Mouse (Mus musculus) lung, adult 18-20 months (tissue): ENCODE results near the gene Dcaf12.

ENCODE experiments used
- DNase-seq, 2 experiments: peaks; one replicate each; pipeline ENCODE4 v3.0.0; 2022; ENCODE audit warnings: mixed read lengths in 2 of 2

Gene Dcaf12

DNA sequence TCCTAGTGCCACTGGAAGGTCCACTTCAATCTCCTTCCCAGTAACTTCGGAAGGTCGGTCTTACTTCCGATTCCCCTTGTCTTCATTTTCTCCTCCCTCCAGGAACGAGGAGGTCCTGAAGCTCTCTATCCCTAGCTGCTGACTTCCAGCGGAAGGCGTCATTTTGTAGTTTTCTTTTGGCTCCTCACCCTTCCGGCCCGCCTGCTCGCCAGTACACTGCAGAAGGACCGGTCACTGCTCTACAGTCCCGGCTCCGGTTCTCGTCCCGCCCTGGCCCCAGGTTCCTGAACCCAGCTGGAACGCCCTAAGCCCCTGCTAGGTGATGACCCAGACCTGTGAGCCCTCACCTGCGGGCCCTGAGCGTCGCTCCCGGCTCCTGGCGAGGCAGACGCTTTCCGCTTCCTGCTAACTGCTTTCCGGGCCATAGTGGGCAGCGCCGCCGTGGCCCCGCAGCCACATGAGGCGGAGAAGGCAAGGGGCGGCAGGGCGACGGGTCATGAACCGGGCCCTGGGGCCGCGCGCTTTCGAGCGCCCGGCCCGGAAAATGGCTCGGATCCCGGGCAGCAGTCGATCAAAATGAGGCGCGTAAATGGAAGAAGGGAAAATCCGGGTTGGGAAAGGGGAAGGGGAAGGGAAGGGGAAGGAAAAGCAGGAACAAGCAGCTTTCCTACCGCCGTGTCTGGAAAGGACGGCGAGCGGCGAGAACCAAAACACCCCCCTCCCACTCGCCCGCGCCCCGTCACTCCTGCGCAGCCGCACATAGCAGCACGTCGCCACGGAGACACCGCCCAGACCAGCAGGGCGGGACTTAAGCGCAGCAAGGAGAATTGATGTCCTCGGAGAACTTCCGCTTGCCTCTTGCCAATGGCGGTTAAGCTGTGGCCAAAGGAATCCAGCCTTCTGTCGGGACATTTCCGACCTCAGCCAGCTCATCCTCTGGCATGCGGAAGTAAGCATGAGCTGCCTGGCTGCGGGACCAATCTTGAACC, at the start of gene Dcaf12:
Dcaf12 (minus strand) TSS at position 749 of the 989 bp plus-strand sequence.
- DNase-seq: peak; percentile 97 to 98

DNA sequence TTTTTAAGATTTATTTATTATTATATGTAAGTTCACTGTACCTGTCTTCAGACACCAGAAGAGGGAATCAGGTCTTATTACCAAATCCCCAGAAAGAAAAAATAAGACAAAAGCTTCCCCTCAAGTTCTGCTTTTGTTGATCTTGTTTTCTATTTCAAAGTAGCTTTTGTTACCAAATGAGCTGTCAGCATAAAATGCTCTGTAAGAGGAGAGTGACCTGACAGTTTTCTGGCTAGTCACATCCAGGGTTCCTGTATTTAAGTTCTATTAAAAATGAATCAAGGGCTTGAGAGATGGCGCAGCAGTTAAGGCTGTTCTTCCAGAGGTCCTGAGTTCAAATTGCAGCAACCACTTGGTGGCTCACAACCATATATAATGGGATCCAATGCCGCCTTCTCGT, 46.4 kb upstream of the Dcaf12 start:
- DNase-seq: no peak

DNA sequence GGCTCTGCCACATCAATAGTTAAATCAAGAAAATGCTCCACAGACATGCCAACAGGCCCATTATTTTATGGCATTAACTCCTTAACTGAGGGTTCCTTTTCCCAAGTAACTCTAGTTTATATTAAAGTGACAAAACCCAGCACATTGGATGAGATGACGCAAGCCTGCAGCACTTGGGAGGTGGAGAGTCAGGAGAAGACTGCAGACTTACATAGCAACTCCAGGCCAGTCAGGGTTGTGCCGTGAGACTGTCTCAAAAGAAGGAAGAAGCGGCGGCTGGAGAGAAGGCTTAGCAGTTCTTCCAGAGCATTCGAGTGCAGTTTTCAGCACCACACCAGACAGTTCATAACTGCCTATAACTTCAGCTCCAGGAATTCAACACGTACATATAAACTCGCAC, 44.7 kb upstream of the Dcaf12 start:
- peak; percentile 13 to 18 for DNase-seq

DNA sequence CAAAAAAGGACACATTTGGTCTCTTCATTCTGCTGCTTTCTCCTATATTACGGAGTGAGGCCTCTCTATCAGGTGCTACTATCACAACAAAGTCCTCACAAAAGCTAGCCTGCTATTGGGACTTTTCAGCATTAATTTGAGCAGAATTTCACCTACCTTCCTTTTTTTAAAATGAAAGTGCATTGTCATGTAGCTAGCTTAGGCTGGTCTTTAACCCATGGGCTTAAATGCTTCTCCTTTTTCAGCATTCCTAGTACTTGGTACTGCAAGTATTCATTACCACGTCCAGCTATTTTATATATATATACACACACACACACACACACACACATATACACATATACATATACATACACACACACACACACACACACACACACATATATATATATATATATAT, 44.0 kb upstream of the Dcaf12 start:
- no peak for DNase-seq

DNA sequence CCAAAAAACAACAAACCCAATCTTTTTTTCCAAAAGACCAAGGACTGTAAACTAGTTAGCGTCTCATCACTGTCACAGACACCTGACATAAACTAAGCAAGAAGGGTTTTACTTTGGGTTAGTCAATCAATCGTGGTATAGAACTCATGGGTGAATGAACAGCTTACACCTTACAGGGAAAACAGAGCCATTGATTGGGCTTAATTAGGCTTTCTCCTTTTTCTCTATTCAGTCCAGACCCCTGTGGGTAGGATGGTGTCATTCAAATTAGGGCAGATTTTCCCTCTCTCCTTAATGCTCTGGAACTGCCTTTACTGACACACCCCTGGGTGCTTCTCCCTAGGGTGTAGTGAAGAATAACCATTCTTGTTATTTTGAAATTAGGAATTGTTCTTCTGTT, 42.5 kb upstream of the Dcaf12 start:
- DNase-seq: no peak

DNA sequence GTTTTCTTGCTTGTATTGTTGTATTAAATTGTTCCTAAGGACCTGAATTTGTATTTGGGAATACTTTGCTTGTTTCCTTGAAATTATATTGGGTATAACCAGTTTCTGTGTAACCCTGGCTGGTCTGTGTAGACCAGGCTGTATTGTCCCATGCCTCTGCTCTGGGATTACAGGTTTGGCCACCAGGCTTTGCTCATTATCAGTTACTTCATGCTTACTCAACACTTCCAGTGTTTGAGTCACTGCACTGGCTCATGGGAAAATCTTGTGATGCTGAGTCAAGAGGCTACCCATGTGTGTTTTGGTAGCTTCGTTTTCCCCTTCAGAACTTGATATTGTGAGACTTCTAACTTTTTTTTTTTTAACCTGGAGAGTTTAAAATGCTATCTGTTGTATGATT, 38.6 kb upstream of the Dcaf12 start:
- DNase-seq: peak in 1 of 2 experiments; percentile 10

DNA sequence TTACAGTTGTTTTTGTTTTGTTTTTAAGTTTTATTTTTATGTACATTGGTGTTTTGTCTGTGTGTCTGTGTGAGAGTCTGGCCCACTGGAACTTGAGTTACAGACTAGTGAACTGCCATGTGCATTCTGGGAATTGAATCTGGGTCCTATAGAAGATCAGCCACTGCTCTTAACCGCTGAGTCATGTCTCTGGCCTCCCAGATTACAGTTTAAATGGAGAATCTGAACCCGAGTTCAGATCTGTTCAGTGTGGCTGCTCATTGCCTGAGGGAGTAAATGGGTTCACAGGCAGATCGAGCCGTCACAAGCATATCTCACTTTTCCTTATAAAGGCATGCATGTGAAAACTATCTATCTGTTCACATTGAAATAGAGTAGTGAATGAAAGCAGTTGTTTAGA, 38.1 kb upstream of the Dcaf12 start:
- DNase-seq: no peak

DNA sequence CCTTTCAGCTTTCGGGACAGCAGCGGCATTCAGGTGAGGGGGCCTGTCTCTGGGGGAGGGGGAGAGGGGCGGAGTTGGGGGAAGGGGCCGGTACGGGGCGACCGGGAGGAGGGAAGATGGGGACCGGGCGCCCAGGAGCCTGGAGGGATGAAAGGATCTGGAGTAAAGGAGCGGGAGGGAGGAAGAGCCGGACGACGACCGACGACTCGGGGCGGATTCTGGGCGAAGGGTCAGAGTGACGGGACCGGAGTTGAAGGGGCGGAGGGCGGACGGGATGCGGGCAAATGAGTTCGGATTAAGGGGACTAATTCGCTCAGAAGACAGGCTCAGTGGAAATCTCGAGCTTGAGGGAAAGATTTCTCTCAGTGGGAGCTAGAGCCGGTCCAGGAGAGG, 34.5 kb upstream of the Dcaf12 start:
- DNase-seq: peak in 1 of 2 experiments; percentile 49

DNA sequence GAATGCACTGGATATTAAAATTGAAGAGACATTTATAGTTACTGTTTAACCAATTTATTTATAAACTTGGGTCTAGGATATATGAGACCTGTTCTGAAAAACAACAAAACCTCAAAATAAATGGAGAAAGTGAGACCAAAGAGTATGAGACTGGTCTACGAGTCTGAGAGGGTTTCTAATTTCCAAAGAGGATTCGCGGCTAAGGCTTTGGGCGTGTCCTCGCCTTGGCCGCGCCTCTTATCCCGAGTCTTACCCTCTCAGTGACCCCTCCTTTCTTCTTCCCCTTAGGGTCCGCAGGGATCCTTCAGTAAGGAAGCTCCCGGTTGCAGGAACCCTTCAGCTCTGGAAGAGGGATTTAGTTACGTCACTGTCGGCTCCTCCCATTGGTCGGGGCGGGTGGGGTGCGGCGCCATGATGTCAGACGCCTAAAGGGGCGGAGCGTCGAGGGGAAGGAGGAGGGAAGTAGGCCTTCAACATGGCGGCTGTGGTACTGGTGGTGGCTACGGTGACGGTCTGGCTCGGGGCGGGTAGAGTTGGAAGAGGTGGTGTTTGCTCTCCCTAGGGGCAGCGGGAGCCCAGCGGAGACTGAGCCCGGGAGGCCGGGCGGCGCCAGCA, 34.0 kb upstream of the Dcaf12 start, which contains the start of gene Ubap1:
Ubap1 (plus strand) TSS at position 413 of the 615 bp plus-strand sequence.
- DNase-seq: peak; percentile 94 to 97

DNA sequence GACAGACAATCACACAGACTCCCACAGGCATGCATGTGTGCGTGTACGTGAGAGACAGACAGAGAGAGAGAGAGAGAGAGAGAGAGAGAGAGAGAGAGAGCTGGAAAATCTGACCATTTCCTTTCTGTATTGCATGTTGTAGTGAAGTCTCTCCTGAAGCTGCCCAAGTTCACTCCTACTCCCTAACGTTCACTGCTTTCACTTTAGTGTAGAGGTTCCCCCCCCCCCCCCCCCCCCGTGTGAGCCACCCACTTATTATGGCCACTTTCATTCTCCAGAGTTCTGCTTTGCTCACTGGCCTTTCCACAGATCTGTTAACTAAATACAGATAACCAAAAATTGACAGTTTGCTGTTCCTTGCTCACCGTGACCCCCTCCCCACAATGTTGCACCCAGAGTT, 33.1 kb upstream of the Dcaf12 start:
- no peak for DNase-seq

DNA sequence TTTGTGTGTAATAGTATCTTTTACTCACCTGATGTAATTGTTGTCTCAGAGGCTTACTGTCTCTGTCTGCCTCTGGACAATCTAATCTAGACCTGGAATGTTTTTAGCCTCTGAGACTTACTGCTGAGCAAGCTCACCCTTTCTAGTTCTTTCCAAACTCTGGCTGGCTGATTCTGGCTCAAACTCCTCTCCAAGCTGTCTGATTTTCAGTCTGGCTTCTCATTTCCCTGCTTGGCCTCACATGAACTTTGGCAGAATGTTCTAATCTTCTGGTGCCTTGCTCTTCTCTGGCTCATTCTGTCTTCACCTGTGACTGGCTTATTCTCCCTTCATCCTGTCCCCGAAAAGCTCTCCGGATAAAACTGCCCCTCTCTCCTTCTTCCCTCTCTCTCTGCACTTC, 31.3 kb upstream of the Dcaf12 start:
- DNase-seq: no peak

DNA sequence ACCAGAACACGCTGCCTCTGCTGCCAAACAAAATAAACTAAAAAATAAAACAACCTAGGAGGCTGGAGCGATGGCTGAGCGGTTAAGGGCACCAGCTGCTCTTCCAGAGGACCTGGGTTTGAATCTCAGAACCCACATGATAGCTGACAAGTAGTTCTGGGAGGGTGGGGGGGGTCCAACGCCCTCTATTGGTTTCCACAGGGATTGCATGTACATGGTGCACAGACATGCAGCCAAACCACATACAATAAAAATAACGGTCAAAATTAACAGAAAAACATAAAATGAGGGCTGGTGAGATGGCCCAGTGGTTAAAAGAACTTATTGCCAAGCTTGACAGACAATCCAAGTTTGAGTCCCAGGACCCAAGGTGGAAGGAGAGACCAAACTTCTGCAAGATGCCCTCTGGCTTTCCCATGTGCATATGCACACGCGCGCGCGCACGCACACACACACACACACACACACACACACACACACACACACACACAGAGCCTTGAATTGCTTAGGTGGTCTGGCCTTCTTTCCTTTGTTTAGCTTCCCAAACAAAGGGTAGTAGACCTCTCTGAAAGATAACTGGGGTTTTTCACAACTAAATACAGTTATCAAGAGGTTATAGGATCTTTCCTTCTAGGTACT, 26.3 kb upstream of the Dcaf12 start:
- no peak for DNase-seq

DNA sequence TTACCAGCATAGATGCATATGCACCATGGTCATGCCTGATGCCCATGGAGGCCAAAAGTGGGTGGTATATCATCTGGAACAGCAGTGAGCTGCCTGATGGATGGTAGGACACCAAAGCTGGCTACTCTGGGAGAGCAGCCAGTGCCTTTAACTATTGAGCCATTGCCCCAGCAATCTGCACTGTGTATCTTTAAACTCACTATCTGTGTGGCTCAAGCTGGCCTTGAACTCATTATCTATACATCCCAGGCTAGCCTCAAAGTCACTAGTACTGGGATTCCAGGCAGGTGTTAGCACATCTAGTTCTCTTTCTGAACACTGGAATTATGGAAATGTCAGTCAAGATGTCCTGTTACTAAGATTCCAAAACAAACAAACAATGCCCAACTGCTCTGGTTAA, 21.9 kb upstream of the Dcaf12 start:
- DNase-seq: no peak

DNA sequence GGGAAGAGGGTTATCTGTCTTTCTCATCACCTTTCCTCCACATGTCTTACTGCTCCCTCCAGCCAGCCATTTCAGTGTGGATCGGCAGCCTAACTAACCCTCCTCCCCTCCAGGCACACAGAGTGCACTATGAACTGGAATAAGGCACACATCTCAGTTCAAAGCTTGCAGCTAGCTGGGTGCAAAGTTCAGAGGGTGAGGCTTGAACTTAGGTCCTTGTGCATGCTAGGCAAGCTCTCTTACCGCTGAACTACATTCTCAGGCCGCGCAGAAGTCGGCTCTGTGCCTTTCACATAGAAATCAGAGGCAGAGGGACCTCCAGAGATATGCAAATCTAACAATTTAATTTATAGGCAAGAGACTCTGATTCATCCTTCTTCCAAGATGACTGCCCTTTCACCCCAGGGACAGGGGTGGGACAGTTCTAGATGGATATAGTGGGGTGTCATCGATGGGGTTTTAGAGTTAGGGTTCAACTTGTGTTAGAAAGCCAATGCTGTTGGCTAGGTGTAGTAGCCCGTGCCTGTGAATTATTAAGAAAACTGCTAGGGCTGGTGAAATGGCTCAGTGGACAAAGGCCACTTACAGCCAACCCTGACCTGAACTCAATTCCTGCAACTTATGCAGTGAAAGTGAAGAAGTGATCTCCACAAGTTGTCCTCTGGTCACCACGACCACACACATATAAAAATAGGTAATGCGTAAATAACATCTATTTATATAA, 17.2 kb upstream of the Dcaf12 start:
- no peak for DNase-seq

DNA sequence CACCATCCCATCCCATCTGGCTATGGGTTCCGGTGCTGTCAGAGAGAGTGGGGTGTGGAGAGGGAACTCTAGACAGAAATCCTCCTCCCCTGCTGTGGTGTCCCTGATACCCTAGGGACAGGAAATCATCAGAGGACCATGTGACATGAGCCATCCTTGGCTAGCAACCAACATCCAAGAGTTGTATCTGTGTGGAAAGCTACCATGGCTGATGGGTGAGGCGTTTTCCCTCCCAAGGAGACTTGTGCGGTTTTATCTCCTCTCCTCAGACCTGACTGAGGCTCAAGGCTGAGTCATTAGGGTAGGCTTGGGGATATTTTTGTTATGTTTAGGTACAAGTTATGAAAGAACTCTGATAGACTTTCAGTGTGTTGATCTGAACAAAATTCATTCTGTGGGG, 16.4 kb upstream of the Dcaf12 start:
- no peak for DNase-seq

DNA sequence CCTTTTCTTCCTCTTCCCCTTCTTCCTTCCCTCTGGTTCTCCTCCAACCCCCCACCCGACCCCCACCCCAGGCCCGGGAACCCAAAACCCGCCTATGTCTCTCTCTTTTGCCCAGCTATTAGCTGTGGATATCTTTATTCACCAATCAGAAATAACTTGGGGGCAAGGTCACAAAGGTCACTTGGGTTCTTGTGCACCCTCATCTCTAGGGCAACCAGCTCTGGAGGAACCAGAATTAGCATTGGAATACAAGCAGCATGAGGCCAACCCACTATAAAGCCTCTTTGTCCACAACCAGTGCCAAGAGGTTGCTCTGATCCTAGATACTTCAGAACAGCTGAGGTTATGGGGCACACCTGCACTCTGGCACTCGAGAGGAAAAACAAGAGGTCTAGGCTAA, 14.8 kb upstream of the Dcaf12 start:
- no peak for DNase-seq

DNA sequence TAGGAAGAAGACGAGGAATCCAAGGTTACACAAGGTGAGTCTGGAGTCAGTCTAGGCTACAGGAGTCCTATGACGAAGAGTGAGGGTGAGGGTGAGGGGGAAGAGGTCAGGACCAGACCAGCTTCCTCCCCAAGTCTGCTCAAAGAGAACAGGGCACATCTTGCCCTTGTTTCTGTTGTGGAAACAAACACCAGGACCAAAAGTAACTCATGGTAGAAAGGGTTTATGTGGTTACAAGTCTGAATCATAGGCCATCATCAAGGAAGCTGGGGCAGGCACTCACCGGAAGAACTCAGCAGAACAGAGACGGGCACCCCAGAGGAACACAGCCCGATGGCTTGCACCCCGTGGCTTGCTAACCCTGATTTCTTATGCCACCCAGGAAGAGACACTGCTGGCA, 12.2 kb upstream of the Dcaf12 start:
- no peak for DNase-seq

DNA sequence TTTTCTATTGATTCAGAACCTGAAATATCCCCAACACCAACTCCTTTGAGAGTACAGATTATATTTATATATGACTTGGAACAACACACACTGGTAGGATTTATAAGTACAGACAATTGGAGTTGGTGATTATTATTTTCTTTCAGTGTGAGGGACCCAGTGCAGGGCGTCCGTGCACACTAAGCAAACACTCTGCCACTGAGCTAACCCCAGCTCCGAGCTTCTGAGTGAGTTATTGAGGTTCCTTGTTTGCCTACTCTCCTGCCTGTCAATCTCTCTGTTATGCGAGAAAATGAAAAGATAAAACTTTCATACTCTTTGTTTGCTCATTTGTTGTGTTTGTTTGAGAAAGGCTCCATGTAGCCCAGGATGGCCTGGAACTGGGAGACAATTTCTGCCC, 6.3 kb upstream of the Dcaf12 start:
- DNase-seq: no peak

DNA sequence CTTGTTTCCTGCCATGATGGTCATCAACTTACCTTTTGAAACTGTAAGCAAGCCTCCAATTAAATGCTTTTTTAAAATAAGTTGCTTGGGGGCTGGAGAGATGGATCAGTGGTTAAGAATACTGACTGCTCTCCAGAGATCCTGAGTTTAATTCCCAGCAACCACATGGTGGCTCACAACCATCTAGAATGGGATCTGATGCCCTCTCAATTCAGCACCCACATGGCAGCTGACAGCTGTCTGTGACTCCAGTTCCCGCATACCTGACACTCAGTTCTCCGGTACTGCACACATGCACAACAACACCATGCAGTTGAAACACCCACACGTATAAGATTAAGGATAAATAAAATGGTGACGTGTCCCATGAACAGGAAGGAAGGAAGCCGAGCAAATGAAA, 3.6 kb upstream of the Dcaf12 start:
- DNase-seq: no peak

DNA sequence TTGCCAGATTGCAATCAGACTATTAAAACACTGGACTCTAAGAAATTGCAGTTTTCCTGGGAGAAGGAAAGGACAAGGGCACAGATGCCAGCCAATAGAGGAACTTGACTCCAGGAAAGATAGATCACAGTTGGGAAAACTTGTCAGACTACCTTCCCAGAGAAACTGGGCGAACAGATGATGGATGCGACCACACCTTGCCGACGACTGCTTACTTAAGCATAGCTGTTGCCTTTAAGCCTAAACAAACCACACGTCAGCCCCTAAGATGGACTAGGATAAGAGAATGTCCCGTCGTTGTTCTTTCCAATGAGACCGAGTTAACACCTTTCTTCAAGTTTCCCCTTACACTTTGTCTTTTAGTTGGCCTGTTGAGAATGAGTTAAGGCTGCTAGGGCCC, 484 bp upstream of the Dcaf12 start:
- DNase-seq: peak in 1 of 2 experiments; percentile 24

DNA sequence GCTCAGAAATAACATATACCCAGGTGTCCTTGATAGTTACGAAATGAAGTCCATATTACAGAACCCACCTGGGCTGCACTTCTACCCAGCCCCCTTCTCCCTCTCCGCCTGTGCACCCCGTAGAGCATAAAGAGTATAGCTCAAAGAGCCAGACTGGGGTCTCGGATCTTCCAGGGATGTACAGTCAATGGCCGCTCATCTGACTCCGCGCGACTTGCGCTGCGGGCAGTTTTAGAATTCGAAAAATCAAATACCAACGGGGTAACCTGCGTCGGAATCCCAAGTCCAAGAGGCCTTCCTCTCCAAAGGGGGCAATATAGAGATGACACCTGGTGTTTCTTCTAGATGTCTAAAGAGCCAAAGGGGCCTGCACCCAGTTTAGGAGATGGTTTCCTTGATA, 967 bp downstream of the Dcaf12 start:
- no peak for DNase-seq

DNA sequence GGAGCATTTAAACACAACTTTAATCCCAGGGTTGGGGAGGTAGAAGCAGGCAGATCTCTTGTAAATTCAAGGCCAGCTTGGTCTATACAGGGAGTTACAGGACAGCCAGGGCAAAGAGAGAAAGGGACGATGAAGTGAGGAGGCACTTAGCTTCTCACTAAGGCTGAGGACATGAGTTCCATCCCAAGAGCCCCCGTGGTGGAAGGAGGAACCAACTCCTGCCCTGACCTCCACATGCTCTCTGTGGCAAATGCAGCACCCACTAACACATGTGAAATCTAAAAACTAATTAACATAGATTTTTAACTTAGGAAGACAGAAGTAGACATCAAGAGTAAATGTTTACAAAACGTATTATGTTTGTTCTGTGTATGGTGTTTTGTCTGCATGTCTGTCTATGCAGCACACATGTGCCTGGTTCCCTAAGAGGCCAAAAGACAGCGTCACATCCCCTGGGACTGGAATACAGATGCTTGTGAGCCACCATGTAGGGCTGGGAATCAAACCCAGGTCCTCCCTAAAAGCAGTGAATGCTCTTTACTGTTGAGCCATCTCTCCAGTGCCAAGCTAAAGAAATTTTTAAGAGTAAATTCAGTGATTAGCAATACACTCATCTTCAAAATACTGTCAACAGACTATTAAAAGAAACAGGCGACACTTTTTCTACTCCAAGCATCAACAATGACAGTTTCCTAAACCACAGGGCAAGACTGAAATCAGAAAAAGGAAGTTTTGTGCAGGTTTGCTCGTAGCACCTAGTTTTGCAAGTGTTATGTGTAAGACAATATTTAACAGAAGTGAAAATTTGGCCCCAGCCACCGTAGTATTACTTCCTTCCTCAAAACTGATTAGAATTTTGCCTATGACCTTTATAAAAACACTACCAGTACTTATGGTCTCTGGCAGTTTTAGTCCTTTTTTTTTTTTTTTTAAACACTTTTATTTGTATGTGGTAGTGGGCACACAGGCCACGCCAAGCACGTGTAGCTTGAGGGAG, 3.8 kb downstream of the Dcaf12 start:
- DNase-seq: peak in 1 of 2 experiments; percentile 19
